Mouse (Mus musculus): Measurements from ENCODE around the gene Rec8. TPM values are rescaled to one million over a fixed set of nuclear protein-coding genes. Genes with fewer than 3 reads are reported as not detected.

Gene Rec8
- polyA plus RNA-seq, 1 experiment from 2014 or later = 6.2 TPM

DNA sequence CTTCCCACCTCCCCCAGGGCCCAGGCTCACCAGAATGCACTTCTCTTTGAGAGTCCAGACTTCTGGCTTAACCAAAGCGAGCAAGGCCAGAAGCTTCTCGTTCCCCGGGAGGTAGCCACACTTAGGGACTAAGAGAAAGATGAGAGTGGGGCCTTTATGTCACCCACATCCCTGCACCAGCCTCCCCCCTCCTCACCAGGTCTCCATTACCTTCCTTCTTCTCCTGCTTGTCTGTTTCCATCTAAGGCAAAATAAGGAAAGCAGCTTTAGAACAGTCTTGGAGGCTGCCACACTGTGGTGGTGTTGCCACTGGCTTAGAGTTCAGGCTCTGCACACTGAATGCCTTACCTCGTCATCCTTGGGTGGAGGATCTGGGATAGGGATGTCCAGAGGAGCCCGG is 28.6 kb upstream of the Rec8 start:
- H3K4me2 ChIP-seq (ENCODE audit: low read length) = no peak overlapping the region
- ATAC-seq (replicated peaks; ENCODE audit: low FRiP score, low TSS enrichment, low read depth) = no peak
- no peak overlapping the region for H3K27ac ChIP-seq (ENCODE audit: low read depth)
- H3K4me1 ChIP-seq (replicated peaks; ENCODE audit: control insufficient read depth, insufficient read depth, low read length) = peaks cover 22% of the 10 kb centered on the region; the same call in 1 of the 2 replicates
- no peaks in the 10 kb centered on the region for H3K9me3 ChIP-seq (ENCODE audit: control insufficient read depth, low read length)
- no peak for DNase-seq (ENCODE audit: low spot score)
- H3K27me3 ChIP-seq (replicated peaks; ENCODE audit: control insufficient read depth, insufficient read depth, low read length) = peaks cover 4% of the 10 kb centered on the region; the same call in 1 of the 2 replicates
- no peak overlapping the region for H3K9ac ChIP-seq (ENCODE audit: low read length)
- peaks cover 21% of the 10 kb centered on the region for H3K36me3 ChIP-seq (ENCODE audit: control insufficient read depth, insufficient read depth, low read length)
- 95% methylated on average over 5 of the region's 5 CpGs for WGBS
- H3K4me3 ChIP-seq (ENCODE audit: low read depth, low read length) = no peak overlapping the region

DNA sequence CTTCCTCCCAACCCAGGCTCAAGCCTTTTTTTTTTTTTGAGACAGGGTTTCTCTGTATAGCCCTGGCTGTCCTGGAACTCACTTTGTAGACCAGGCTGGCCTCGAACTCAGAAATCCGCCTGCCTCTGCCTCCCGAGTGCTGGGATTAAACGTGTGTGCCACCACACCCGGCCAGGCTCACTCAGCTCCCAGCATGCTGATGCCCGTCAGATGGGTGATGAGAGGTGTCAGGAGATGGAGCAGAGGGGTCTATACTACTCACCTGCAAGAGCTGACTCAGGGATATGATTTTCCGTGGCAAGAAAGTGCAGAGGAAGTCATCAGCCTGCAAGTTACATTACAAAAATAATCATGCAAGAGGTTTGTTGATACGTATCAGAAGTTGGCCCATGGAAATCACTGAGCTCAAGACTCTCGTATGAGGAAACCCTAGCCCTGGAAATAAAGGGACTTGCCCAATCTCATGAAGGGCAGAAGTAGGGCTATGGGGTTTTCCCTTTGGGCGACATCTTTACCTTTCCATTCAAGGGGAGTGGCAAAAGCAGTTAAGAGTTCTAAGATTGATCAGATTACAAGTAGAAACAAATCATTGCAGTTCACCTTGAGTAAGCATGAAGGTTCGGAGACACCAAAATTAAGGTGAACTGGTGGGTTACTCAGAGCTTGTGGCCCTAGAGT is 27.9 kb upstream of the Rec8 start:
- H3K27ac ChIP-seq (ENCODE audit: low read depth) = peak overlapping the region; percentile 60; the same call in 1 of the 2 replicates
- H3K4me3 ChIP-seq (ENCODE audit: low read depth, low read length) = peak overlapping the region; percentile 63
- peaks cover 17% of the 10 kb centered on the region; the same call in 1 of the 2 replicates for H3K4me1 ChIP-seq (replicated peaks; ENCODE audit: control insufficient read depth, insufficient read depth, low read length)
- H3K36me3 ChIP-seq (ENCODE audit: control insufficient read depth, insufficient read depth, low read length) = peaks cover 28% of the 10 kb centered on the region
- 81% methylated on average over 11 of the region's 11 CpGs for WGBS
- ATAC-seq (replicated peaks; ENCODE audit: low FRiP score, low TSS enrichment, low read depth) = no peak
- H3K4me2 ChIP-seq (ENCODE audit: low read length) = peak overlapping the region; percentile 97
- no peak for DNase-seq (ENCODE audit: low spot score)
- peak overlapping the region; percentile 51 for H3K9ac ChIP-seq (ENCODE audit: low read length)
- no peaks in the 10 kb centered on the region for H3K9me3 ChIP-seq (ENCODE audit: control insufficient read depth, low read length)
- H3K27me3 ChIP-seq (replicated peaks; ENCODE audit: control insufficient read depth, insufficient read depth, low read length) = no peaks in the 10 kb centered on the region

DNA sequence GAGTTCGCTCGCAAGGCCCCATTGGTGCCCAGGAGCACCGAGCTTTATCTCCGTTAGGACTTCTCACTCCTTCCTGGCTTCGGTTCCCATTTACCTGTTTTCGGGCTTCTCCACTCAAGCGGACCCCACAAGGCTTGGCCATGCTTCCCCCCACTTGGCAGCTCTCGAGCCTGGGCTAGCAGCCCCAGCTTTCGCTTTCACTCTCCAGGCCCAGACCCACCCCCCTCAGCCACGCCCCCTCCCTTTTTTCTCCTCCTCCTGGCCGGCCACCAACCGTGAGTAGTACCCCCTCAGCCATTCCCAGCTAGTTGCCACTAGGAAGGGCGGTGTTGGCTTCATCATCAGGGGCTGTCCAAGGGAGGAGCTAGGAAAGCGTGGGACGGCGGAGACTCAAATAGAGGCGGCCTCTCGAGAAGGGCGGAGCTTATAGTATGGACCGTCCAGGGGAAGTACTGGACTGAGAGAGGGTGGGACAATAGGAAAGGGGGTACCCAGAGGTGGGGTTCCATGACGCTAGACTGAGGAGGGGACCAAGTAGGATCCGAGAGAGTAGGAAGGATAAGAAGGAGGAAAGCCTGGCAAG is 27.0 kb upstream of the Rec8 start, which contains the start of gene Psme2:
Gene Psme2, minus strand, starts transcription at position 366 of the 583 bp plus-strand sequence.
- peak; percentile 96 for ATAC-seq (replicated peaks; ENCODE audit: low FRiP score, low TSS enrichment, low read depth)
- peak within 1 kb of the TSS; percentile 77 for H3K9ac ChIP-seq (ENCODE audit: low read length)
- DNase-seq (ENCODE audit: low spot score) = peak; percentile 93
- WGBS = under 1% methylated on average over 22 of the region's 22 CpGs
- peak within 1 kb of the TSS; percentile 63 for H3K4me3 ChIP-seq (ENCODE audit: low read depth, low read length)
- peaks cover 37% of the 10 kb centered on the region for H3K36me3 ChIP-seq (ENCODE audit: control insufficient read depth, insufficient read depth, low read length)
- peaks cover 13% of the 10 kb centered on the region; the same call in 1 of the 2 replicates for H3K4me1 ChIP-seq (replicated peaks; ENCODE audit: control insufficient read depth, insufficient read depth, low read length)
- H3K27ac ChIP-seq (ENCODE audit: low read depth) = peak within 1 kb of the TSS; percentile 96
- H3K4me2 ChIP-seq (ENCODE audit: low read length) = peak within 1 kb of the TSS; percentile 97
- H3K9me3 ChIP-seq (ENCODE audit: control insufficient read depth, low read length) = no peaks in the 10 kb centered on the region
- no peaks in the 10 kb centered on the region for H3K27me3 ChIP-seq (replicated peaks; ENCODE audit: control insufficient read depth, insufficient read depth, low read length)

- peak; percentile 88 for ATAC-seq (replicated peaks; ENCODE audit: low FRiP score, low TSS enrichment, low read depth)
- Histone ChIP-seq H3K36me3 (ENCODE audit: control insufficient read depth, insufficient read depth, low read length) (peaks cover 43% of the 10 kb centered on the region), H3K27me3 (replicated peaks; ENCODE audit: control insufficient read depth, insufficient read depth, low read length) (no peaks in the 10 kb centered on the region), H3K4me2 (ENCODE audit: low read length) (peak within 1 kb of the TSS; percentile 97), H3K9ac (ENCODE audit: low read length) (peak within 1 kb of the TSS; percentile 77), H3K4me3 (ENCODE audit: low read depth, low read length) (peak within 1 kb of the TSS; percentile 63), H3K4me1 (replicated peaks; ENCODE audit: control insufficient read depth, insufficient read depth, low read length) (peaks cover 13% of the 10 kb centered on the region; the same call in 1 of the 2 replicates), H3K9me3 (ENCODE audit: control insufficient read depth, low read length) (no peaks in the 10 kb centered on the region), H3K27ac (ENCODE audit: low read depth) (peak within 1 kb of the TSS; percentile 96)
- peak; percentile 93 for DNase-seq (ENCODE audit: low spot score)
- 0% methylated on average over 33 of the region's 33 CpGs for WGBS
Measured at GRCm38 (mm10) chr14:55591331-55591891, 26.4 kb upstream of the Rec8 start, which contains the start of gene Rnf31. TSS of gene Rnf31 (plus strand) at chr14:55591708.

DNA sequence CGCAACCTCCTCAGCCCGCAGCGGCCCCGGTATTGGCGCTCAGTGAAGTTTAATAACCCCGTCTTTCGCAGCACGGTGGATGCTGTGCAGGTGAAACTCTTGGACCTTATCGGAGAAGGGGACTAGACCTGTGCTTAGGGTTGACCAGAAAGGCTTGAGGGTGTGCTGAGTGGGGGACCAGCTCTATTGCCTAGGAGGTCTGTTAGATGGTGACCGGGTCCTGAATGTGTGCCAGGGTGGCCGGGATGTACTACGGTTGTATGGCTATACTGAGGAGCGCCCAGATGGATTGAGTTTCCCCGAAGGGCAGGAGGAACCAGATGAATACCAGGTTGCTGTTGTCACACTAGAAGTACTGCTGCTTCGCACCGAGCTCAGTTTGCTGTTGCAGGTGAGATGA is 25.6 kb upstream of the Rec8 start:
- WGBS = 6% methylated on average over 16 of the region's 16 CpGs
- peak overlapping the region; percentile 63 for H3K4me3 ChIP-seq (ENCODE audit: low read depth, low read length)
- H3K4me2 ChIP-seq (ENCODE audit: low read length) = peak overlapping the region; percentile 97
- no peaks in the 10 kb centered on the region for H3K27me3 ChIP-seq (replicated peaks; ENCODE audit: control insufficient read depth, insufficient read depth, low read length)
- H3K9ac ChIP-seq (ENCODE audit: low read length) = peak overlapping the region; percentile 77
- peaks cover 13% of the 10 kb centered on the region; the same call in 1 of the 2 replicates for H3K4me1 ChIP-seq (replicated peaks; ENCODE audit: control insufficient read depth, insufficient read depth, low read length)
- ATAC-seq (replicated peaks; ENCODE audit: low FRiP score, low TSS enrichment, low read depth) = no peak
- peak overlapping the region; percentile 96; the same call in 1 of the 2 replicates for H3K27ac ChIP-seq (ENCODE audit: low read depth)
- peaks cover 48% of the 10 kb centered on the region for H3K36me3 ChIP-seq (ENCODE audit: control insufficient read depth, insufficient read depth, low read length)
- no peaks in the 10 kb centered on the region for H3K9me3 ChIP-seq (ENCODE audit: control insufficient read depth, low read length)
- DNase-seq (ENCODE audit: low spot score) = no peak

DNA sequence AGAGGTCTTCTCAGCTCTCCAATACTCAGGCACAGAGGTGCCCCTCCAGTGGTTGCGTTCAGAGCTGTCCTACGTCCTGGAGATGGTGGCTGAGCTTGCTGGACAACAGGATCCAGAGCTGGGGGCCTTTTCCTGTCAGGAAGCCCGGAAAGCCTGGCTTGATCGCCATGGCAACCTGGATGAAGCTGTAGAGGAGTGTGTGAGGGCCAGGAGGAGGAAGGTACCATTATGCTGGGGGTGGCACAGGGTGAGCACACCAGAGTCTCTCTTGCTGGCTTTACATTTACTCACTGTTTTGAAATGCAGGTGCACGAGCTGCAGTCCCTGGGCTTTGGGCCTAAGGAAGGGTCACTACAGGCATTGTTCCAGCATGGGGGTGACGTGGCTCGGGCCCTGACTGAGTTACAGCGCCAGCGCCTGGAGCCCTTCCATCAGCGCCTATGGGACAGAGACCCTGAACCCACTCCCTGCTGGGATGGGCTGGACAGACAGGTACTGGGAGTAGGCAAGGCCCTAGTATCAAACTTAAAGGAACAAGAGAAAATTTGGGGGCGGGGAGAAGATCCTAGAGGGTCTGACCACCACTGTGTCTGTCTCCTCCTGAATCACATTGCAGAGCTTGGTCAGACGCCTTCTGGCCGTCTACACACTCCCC is 21.7 kb upstream of the Rec8 start:
- WGBS = 83% methylated on average over 13 of the region's 13 CpGs
- Histone ChIP-seq H3K4me2 (ENCODE audit: low read length) (no peak overlapping the region), H3K36me3 (ENCODE audit: control insufficient read depth, insufficient read depth, low read length) (peaks cover 65% of the 10 kb centered on the region), H3K4me1 (replicated peaks; ENCODE audit: control insufficient read depth, insufficient read depth, low read length) (peaks cover 13% of the 10 kb centered on the region; the same call in 1 of the 2 replicates), H3K4me3 (ENCODE audit: low read depth, low read length) (no peak overlapping the region), H3K9me3 (ENCODE audit: control insufficient read depth, low read length) (no peaks in the 10 kb centered on the region), H3K27ac (ENCODE audit: low read depth) (no peak overlapping the region), H3K9ac (ENCODE audit: low read length) (no peak overlapping the region), H3K27me3 (replicated peaks; ENCODE audit: control insufficient read depth, insufficient read depth, low read length) (no peaks in the 10 kb centered on the region)
- ATAC-seq (replicated peaks; ENCODE audit: low FRiP score, low TSS enrichment, low read depth) (no peak), DNase-seq (ENCODE audit: low spot score) (no peak)

- H3K27me3 ChIP-seq (replicated peaks; ENCODE audit: control insufficient read depth, insufficient read depth, low read length) = no peaks in the 10 kb centered on the region
- H3K27ac ChIP-seq (ENCODE audit: low read depth) = no peak overlapping the region
- ATAC-seq (replicated peaks; ENCODE audit: low FRiP score, low TSS enrichment, low read depth) (no peak), DNase-seq (ENCODE audit: low spot score) (no peak)
- no peaks in the 10 kb centered on the region for H3K9me3 ChIP-seq (ENCODE audit: control insufficient read depth, low read length)
- no peaks in the 10 kb centered on the region for H3K4me1 ChIP-seq (replicated peaks; ENCODE audit: control insufficient read depth, insufficient read depth, low read length)
- H3K36me3 ChIP-seq (ENCODE audit: control insufficient read depth, insufficient read depth, low read length) = peaks cover 89% of the 10 kb centered on the region
- 92% methylated on average over 21 of the region's 21 CpGs for WGBS
- no peak overlapping the region for H3K4me2 ChIP-seq (ENCODE audit: low read length)
- H3K4me3 ChIP-seq (ENCODE audit: low read depth, low read length) = no peak overlapping the region
- no peak overlapping the region for H3K9ac ChIP-seq (ENCODE audit: low read length)
Measured at GRCm38 (mm10) chr14:55598521-55599390, 19.1 kb upstream of the Rec8 start.

- no peaks in the 10 kb centered on the region for H3K9me3 ChIP-seq (ENCODE audit: control insufficient read depth, low read length)
- peak within 1 kb of the TSS; percentile 25 for H3K27ac ChIP-seq (ENCODE audit: low read depth)
- H3K27me3 ChIP-seq (replicated peaks; ENCODE audit: control insufficient read depth, insufficient read depth, low read length) = no peaks in the 10 kb centered on the region
- no peaks in the 10 kb centered on the region; the same call in 1 of the 2 replicates for H3K4me1 ChIP-seq (replicated peaks; ENCODE audit: control insufficient read depth, insufficient read depth, low read length)
- H3K4me2 ChIP-seq (ENCODE audit: low read length) = peak within 1 kb of the TSS; percentile 41
- WGBS = 84% methylated on average over 7 of the region's 7 CpGs
- peak within 1 kb of the TSS; percentile 15 for H3K4me3 ChIP-seq (ENCODE audit: low read depth, low read length)
- H3K9ac ChIP-seq (ENCODE audit: low read length) = peak within 1 kb of the TSS; percentile 4
- ATAC-seq (replicated peaks; ENCODE audit: low FRiP score, low TSS enrichment, low read depth) (no peak), DNase-seq (ENCODE audit: low spot score) (no peak)
- H3K36me3 ChIP-seq (ENCODE audit: control insufficient read depth, insufficient read depth, low read length) = peaks cover 76% of the 10 kb centered on the region
Measured at GRCm38 (mm10) chr14:55603271-55603632, 14.6 kb upstream of the Rec8 start, which contains the start of gene Irf9. TSS of gene Irf9 (plus strand) at chr14:55603571.

All from intestine, embryonic 14.5 days (tissue).